11 mouse cellular contexts compared by ENCODE assay signal in the genomic region with DNA sequence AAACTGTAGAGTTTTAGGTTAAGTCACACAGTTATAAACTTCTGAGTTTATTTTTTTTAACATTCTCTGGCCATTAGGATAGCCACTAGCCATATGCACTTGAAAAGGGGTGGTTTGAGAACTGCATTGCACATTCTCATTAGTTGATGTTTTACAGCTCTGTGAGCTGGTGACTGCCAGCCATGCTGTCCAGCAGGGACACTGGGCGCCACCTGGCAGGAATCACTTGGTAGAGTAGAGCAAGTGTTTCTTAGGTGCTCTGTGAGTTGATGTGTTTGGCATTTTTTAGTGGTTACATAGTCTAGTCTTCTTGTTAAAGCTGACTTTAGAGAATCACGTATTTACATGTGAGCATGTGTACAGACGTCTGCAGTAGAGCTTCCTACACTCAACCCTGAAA. TPM values are rescaled to one million over a fixed set of nuclear protein-coding genes. Genes with fewer than 3 reads are reported as not detected.
DNase-seq lines count a peak whose midpoint lies in the region; ATAC-seq and TF ChIP-seq lines count a peak whose summit lies in the region.
"Had no signal": no experiment of that assay in that cellular context is flagged by ENCODE, and none has a peak within 500 bp of the region (broad histone marks: within the 10 kb centered on the region; RNA-seq: fewer than 3 reads in every experiment).

No protein-coding gene starts in this region.

- no peaks in the 10 kb centered on the region for H3K27me3 ChIP-seq in embryonic facial prominence, embryonic 12.5 days
- no peaks in the 10 kb centered on the region for H3K27me3 ChIP-seq in embryonic facial prominence, embryonic 10.5 days (replicated peaks; ENCODE audit: low read depth, poor library complexity, severe bottlenecking)
- H3K27me3 ChIP-seq in kidney, embryonic 14.5 days (ENCODE audit: control insufficient read depth, insufficient read depth, low read length) = no peaks in the 10 kb centered on the region
- H3K27me3 ChIP-seq in hindbrain, postnatal 0 days (ENCODE audit: insufficient read depth, low read length) = no peaks in the 10 kb centered on the region
- H3K27me3 ChIP-seq in midbrain, embryonic 16.5 days (ENCODE audit: control insufficient read depth, insufficient read depth, low read depth, low read length) = no peaks in the 10 kb centered on the region

- DNase-seq in embryonic facial prominence, embryonic 10.5 days (ENCODE audit: low spot score) = no peak
- DNase-seq in kidney, postnatal 10 days = peak; percentile 54
- no peak for DNase-seq in hindbrain, postnatal 0 days (ENCODE audit: low spot score)
- DNase-seq in ovary, postnatal 14 days (ENCODE audit: low spot score) = no peak
- no peak for DNase-seq in urinary bladder, adult 18-20 months (ENCODE audit: low spot score in 2 of 2)
- DNase-seq: left cerebral cortex, postnatal 4 days; thymus, adult 2 months had no signal

- H3K4me2 ChIP-seq in embryonic facial prominence, embryonic 12.5 days (replicated peaks) = 0 out of 2 replicates have a peak overlapping the region, but pooled peaks have one; percentile 5
- H3K4me2 ChIP-seq in kidney, embryonic 14.5 days (replicated peaks; ENCODE audit: low read depth, low read length) = no peak overlapping the region
- H3K4me2 ChIP-seq in hindbrain, postnatal 0 days (ENCODE audit: low read depth, low read length) = peak overlapping the region; percentile 30
- peak overlapping the region; percentile 1 for H3K4me2 ChIP-seq in midbrain, embryonic 16.5 days (ENCODE audit: low read length)

- no peak overlapping the region for H3K4me3 ChIP-seq in embryonic facial prominence, embryonic 12.5 days
- H3K4me3 ChIP-seq in embryonic facial prominence, embryonic 10.5 days = no peak overlapping the region
- H3K4me3 ChIP-seq in kidney, embryonic 14.5 days (ENCODE audit: low read length) = no peak overlapping the region
- no peak overlapping the region for H3K4me3 ChIP-seq in hindbrain, postnatal 0 days (ENCODE audit: low read length)
- 0 out of 2 replicates have a peak overlapping the region, but pooled peaks have one; percentile 8 for H3K4me3 ChIP-seq in midbrain, embryonic 16.5 days (ENCODE audit: low read depth, low read length)

- 65% methylated on average over 3 of the region's 3 CpGs for WGBS in embryonic facial prominence, embryonic 12.5 days
- 71% methylated on average over 3 of the region's 3 CpGs for WGBS in embryonic facial prominence, embryonic 10.5 days
- WGBS in kidney, embryonic 14.5 days = 79% methylated on average over 3 of the region's 3 CpGs
- 52% methylated on average over 3 of the region's 3 CpGs for WGBS in hindbrain, postnatal 0 days
- WGBS in midbrain, embryonic 16.5 days = 65% methylated on average over 3 of the region's 3 CpGs

- no peak for ATAC-seq in embryonic facial prominence, embryonic 12.5 days (ENCODE audit: insufficient number of reproducible peaks, insufficient read depth, low FRiP score, low TSS enrichment)
- no peak for ATAC-seq in kidney, embryonic 14.5 days (ENCODE audit: low FRiP score, low TSS enrichment)
- no peak for ATAC-seq in hindbrain, postnatal 0 days
- ATAC-seq in midbrain, embryonic 16.5 days = no peak

- no peak overlapping the region for H3K9ac ChIP-seq in embryonic facial prominence, embryonic 12.5 days
- no peak overlapping the region for H3K9ac ChIP-seq in kidney, embryonic 14.5 days (ENCODE audit: low read depth, low read length)
- no peak overlapping the region for H3K9ac ChIP-seq in hindbrain, postnatal 0 days (replicated peaks; ENCODE audit: low read length)
- no peak overlapping the region for H3K9ac ChIP-seq in midbrain, embryonic 16.5 days (ENCODE audit: low read depth, low read length)

- TF ChIP-seq CTCF in hindbrain, postnatal 0 days (IDR thresholded peaks at IDR 0.05; ENCODE audit: low read depth) = no peak; the same call in 1 of the 2 replicates

- H3K9me3 ChIP-seq in embryonic facial prominence, embryonic 12.5 days = no peaks in the 10 kb centered on the region
- no peaks in the 10 kb centered on the region for H3K9me3 ChIP-seq in embryonic facial prominence, embryonic 10.5 days
- H3K9me3 ChIP-seq in kidney, embryonic 14.5 days (ENCODE audit: control insufficient read depth, low read length) = no peaks in the 10 kb centered on the region
- H3K9me3 ChIP-seq in hindbrain, postnatal 0 days (ENCODE audit: low read length) = no peaks in the 10 kb centered on the region
- no peaks in the 10 kb centered on the region for H3K9me3 ChIP-seq in midbrain, embryonic 16.5 days (replicated peaks; ENCODE audit: control insufficient read depth, low read length, poor library complexity, severe bottlenecking)

- H3K36me3 ChIP-seq in embryonic facial prominence, embryonic 12.5 days = peaks cover 30% of the 10 kb centered on the region
- H3K36me3 ChIP-seq in embryonic facial prominence, embryonic 10.5 days (replicated peaks) = peaks cover 79% of the 10 kb centered on the region
- peaks cover 58% of the 10 kb centered on the region for H3K36me3 ChIP-seq in kidney, embryonic 14.5 days (ENCODE audit: control insufficient read depth, insufficient read depth, low read length)
- H3K36me3 ChIP-seq in hindbrain, postnatal 0 days (ENCODE audit: insufficient read depth, low read length) = peaks cover 28% of the 10 kb centered on the region; the same call in 1 of the 2 replicates
- H3K36me3 ChIP-seq in midbrain, embryonic 16.5 days (ENCODE audit: control insufficient read depth, insufficient read depth, low read length) = peaks cover 13% of the 10 kb centered on the region

- peaks cover 12% of the 10 kb centered on the region for H3K4me1 ChIP-seq in embryonic facial prominence, embryonic 12.5 days
- H3K4me1 ChIP-seq in embryonic facial prominence, embryonic 10.5 days = peaks cover 29% of the 10 kb centered on the region
- H3K4me1 ChIP-seq in kidney, embryonic 14.5 days (ENCODE audit: control insufficient read depth, insufficient read depth, low read length) = peaks cover 30% of the 10 kb centered on the region
- peaks cover 5% of the 10 kb centered on the region; the same call in 1 of the 2 replicates for H3K4me1 ChIP-seq in hindbrain, postnatal 0 days (ENCODE audit: insufficient read depth, low read length)
- H3K4me1 ChIP-seq in midbrain, embryonic 16.5 days (ENCODE audit: control insufficient read depth, insufficient read depth, low read length) = peaks cover 35% of the 10 kb centered on the region

- H3K27ac ChIP-seq in embryonic facial prominence, embryonic 12.5 days = no peak overlapping the region
- H3K27ac ChIP-seq in embryonic facial prominence, embryonic 10.5 days (replicated peaks) = no peak overlapping the region
- H3K27ac ChIP-seq in kidney, embryonic 14.5 days (ENCODE audit: low read depth, low read length) = no peak overlapping the region
- no peak overlapping the region for H3K27ac ChIP-seq in hindbrain, postnatal 0 days
- H3K27ac ChIP-seq in midbrain, embryonic 16.5 days (ENCODE audit: low read length) = no peak overlapping the region

RNA-seq across cellular contexts. Expression of a gene that starts 5.4 kb away (rescaled TPM):
- polyA plus RNA-seq in embryonic facial prominence, embryonic 12.5 days (2016; fragmentation: Nextera tagmentation; extraction: Ambion mirVana) = 13.6 and 13.8 TPM in 2 replicates
- polyA plus RNA-seq in embryonic facial prominence, embryonic 10.5 days (2016; fragmentation: Nextera tagmentation; extraction: Ambion mirVana) = 10.3 and 10.5 TPM in 2 replicates
- polyA plus RNA-seq in kidney, embryonic 14.5 days (2014; fragmentation: Nextera tagmentation; extraction: Ambion mirVana) = 6.2 and 11.9 TPM in 2 replicates
- total RNA-seq in hindbrain, postnatal 0 days (2014; rRNA removed) = 28.2 and 28.3 TPM in 2 replicates
- polyA plus RNA-seq in hindbrain, postnatal 0 days (2015; fragmentation: Nextera tagmentation; extraction: Ambion mirVana) = 18.0 and 20.4 TPM in 2 replicates
- 21.4 and 22.6 TPM in 2 replicates for polyA plus RNA-seq in midbrain, embryonic 16.5 days (2015; fragmentation: Nextera tagmentation; extraction: Ambion mirVana)

RNA-seq across cellular contexts. Expression of a gene that starts 25.2 kb away (rescaled TPM):
- polyA plus RNA-seq in embryonic facial prominence, embryonic 12.5 days (2016; fragmentation: Nextera tagmentation; extraction: Ambion mirVana) = 2.6 and 2.7 TPM in 2 replicates
- polyA plus RNA-seq in embryonic facial prominence, embryonic 10.5 days (2016; fragmentation: Nextera tagmentation; extraction: Ambion mirVana) = 0.16 and 0.53 TPM in 2 replicates
- 10.7 and 11.8 TPM in 2 replicates for polyA plus RNA-seq in kidney, embryonic 14.5 days (2014; fragmentation: Nextera tagmentation; extraction: Ambion mirVana)
- total RNA-seq in hindbrain, postnatal 0 days (2014; rRNA removed) = 3.9 and 5.5 TPM in 2 replicates
- 1.4 and 1.7 TPM in 2 replicates for polyA plus RNA-seq in hindbrain, postnatal 0 days (2015; fragmentation: Nextera tagmentation; extraction: Ambion mirVana)
- polyA plus RNA-seq in midbrain, embryonic 16.5 days (2015; fragmentation: Nextera tagmentation; extraction: Ambion mirVana) = 1.6 and 1.8 TPM in 2 replicates
- total RNA-seq: ES-E14 had no signal

RNA-seq across cellular contexts. Expression of a gene that starts 51.6 kb away (rescaled TPM):
- polyA plus RNA-seq in embryonic facial prominence, embryonic 12.5 days (2016; fragmentation: Nextera tagmentation; extraction: Ambion mirVana) = 289 and 307 TPM in 2 replicates
- polyA plus RNA-seq in embryonic facial prominence, embryonic 10.5 days (2016; fragmentation: Nextera tagmentation; extraction: Ambion mirVana) = 640 and 704 TPM in 2 replicates
- polyA plus RNA-seq in kidney, embryonic 14.5 days (2014; fragmentation: Nextera tagmentation; extraction: Ambion mirVana) = 206 and 236 TPM in 2 replicates
- 23.4 TPM in 2 replicates for total RNA-seq in hindbrain, postnatal 0 days (2014; rRNA removed)
- polyA plus RNA-seq in hindbrain, postnatal 0 days (2015; fragmentation: Nextera tagmentation; extraction: Ambion mirVana) = 53.4 and 61.1 TPM in 2 replicates
- polyA plus RNA-seq in midbrain, embryonic 16.5 days (2015; fragmentation: Nextera tagmentation; extraction: Ambion mirVana) = 37.5 and 41.4 TPM in 2 replicates
